Mouse (Mus musculus): Measurements from ENCODE around the gene B3galt4.
"Not testable (repeated sequence)": the region's sequence is repeated elsewhere in the genome, so short reads cannot be mapped to it uniquely, and the experiment has no call there.

B3galt4 gene

GRCm38 (mm10) chr17:33951021-33951946 is at the start of gene B3galt4:
TSS of gene B3galt4 (minus strand) at chr17:33951488.
- DNase-seq (ENCODE audit: low read depth, low spot score) = peak; percentile 92

- not testable (repeated sequence) for DNase-seq (ENCODE audit: low read depth, low spot score)
These were observed 49.5 kb upstream of the B3galt4 start for GRCm38 (mm10) chr17:34000796-34001195.

- DNase-seq (ENCODE audit: low read depth, low spot score) = peak; percentile 82
These were observed 48.9 kb upstream of the B3galt4 start, which contains the start of gene H2-K1 for GRCm38 (mm10) chr17:34000150-34000537. TSS of gene H2-K1 (minus strand) at chr17:34000347.

GRCm38 (mm10) chr17:33999341-34000149 is 48.3 kb upstream of the B3galt4 start:
- no peak for DNase-seq (ENCODE audit: low read depth, low spot score)

- not testable (repeated sequence) for DNase-seq (ENCODE audit: low read depth, low spot score)
These were observed 47.4 kb upstream of the B3galt4 start for GRCm38 (mm10) chr17:33998697-33999096.

- not testable (repeated sequence) for DNase-seq (ENCODE audit: low read depth, low spot score)
These were observed 45.7 kb upstream of the B3galt4 start for GRCm38 (mm10) chr17:33997025-33997424.

GRCm38 (mm10) chr17:33995651-33996050 is 44.4 kb upstream of the B3galt4 start:
- no peak for DNase-seq (ENCODE audit: low read depth, low spot score)

GRCm38 (mm10) chr17:33994959-33995358 is 43.7 kb upstream of the B3galt4 start:
- no peak for DNase-seq (ENCODE audit: low read depth, low spot score)

- DNase-seq (ENCODE audit: low read depth, low spot score) = peak; percentile 73
These were observed 40.7 kb upstream of the B3galt4 start for GRCm38 (mm10) chr17:33991788-33992664.

GRCm38 (mm10) chr17:33982136-33982535 is 30.8 kb upstream of the B3galt4 start:
- not testable (repeated sequence) for DNase-seq (ENCODE audit: low read depth, low spot score)

GRCm38 (mm10) chr17:33981192-33981909 is 30.1 kb upstream of the B3galt4 start:
- not testable (repeated sequence) for DNase-seq (ENCODE audit: low read depth, low spot score)

GRCm38 (mm10) chr17:33980181-33981035 is 29.1 kb upstream of the B3galt4 start:
- no peak for DNase-seq (ENCODE audit: low read depth, low spot score)

- DNase-seq (ENCODE audit: low read depth, low spot score) = no peak
These were observed 28.3 kb upstream of the B3galt4 start for GRCm38 (mm10) chr17:33979512-33980050.

GRCm38 (mm10) chr17:33978631-33979031 is 27.3 kb upstream of the B3galt4 start:
- no peak for DNase-seq (ENCODE audit: low read depth, low spot score)

GRCm38 (mm10) chr17:33977861-33978557 is 26.7 kb upstream of the B3galt4 start:
- DNase-seq (ENCODE audit: low read depth, low spot score) = no peak

GRCm38 (mm10) chr17:33973572-33973971 is 22.3 kb upstream of the B3galt4 start:
- DNase-seq (ENCODE audit: low read depth, low spot score) = no peak

GRCm38 (mm10) chr17:33972691-33973090 is 21.4 kb upstream of the B3galt4 start:
- peak; percentile 59 for DNase-seq (ENCODE audit: low read depth, low spot score)

- DNase-seq (ENCODE audit: low read depth, low spot score) = no peak
These were observed 18.1 kb upstream of the B3galt4 start for GRCm38 (mm10) chr17:33969394-33969793.

- peak; percentile 52 for DNase-seq (ENCODE audit: low read depth, low spot score)
These were observed 17.6 kb upstream of the B3galt4 start for GRCm38 (mm10) chr17:33968927-33969326.
